Mouse (Mus musculus) MEL (cell line): ENCODE results near the gene Actr3b. TPM values are rescaled to one million over a fixed set of nuclear protein-coding genes. Genes with fewer than 3 reads are reported as not detected.
A peak's percentile ranks its signal among the peaks of the same experiment; 100 is the strongest.

Experiments used
- DNase-seq: peaks from one replicate; pipeline ENCODE4 v3.0.0; 2011; ENCODE audit warnings: low read depth, low spot score
- H3K27ac ChIP-seq: 2 replicates; pipeline ENCODE4 v1.5.1; 2012; ENCODE audit warnings: low read depth, mild to moderate bottlenecking, control low read depth, low read length, moderate library complexity; ENCODE audit not compliant: control insufficient read depth
- H3K27me3 ChIP-seq, 2 experiments: fragments of 150-350 bp in 1 of 2; sonication (generic) in 1 of 2; 2 replicates each; pipeline ENCODE4 v1.6.1; 2012; ENCODE audit warnings: low read length in 2 of 2, mild to moderate bottlenecking in 2 of 2, improper control_type of control experiment in 1 of 2, moderate library complexity in 1 of 2; ENCODE audit not compliant: insufficient read depth in 2 of 2, control insufficient read depth in 1 of 2
- H3K36me3 ChIP-seq, 2 experiments: 2 replicates each; pipeline ENCODE4 v1.6.1; 2012 to 2014; ENCODE audit warnings: low read length in 2 of 2, improper control_type of control experiment in 1 of 2, inconsistent platforms in 1 of 2, mild to moderate bottlenecking in 1 of 2; ENCODE audit not compliant: insufficient read depth in 2 of 2, control insufficient read depth in 1 of 2
- H3K4me1 ChIP-seq, 2 experiments: fragments of 150-350 bp in 1 of 2; sonication (generic) in 1 of 2; 2 replicates each; pipeline ENCODE4 v1.6.1; 2012; ENCODE audit warnings: low read length in 2 of 2, improper control_type of control experiment in 1 of 2, mild to moderate bottlenecking in 1 of 2; ENCODE audit not compliant: insufficient read depth in 2 of 2, control insufficient read depth in 1 of 2
- H3K4me3 ChIP-seq, 2 experiments: fragments of 150-350 bp in 1 of 2; sonication (generic) in 1 of 2; 2 replicates each; pipeline ENCODE4 v1.5.1; 2012; ENCODE audit warnings: low read depth in 2 of 2, low read length in 2 of 2, mild to moderate bottlenecking in 2 of 2, moderate library complexity in 2 of 2, control low read depth in 1 of 2, improper control_type of control experiment in 1 of 2; ENCODE audit not compliant: control insufficient read depth in 1 of 2, insufficient read depth in 1 of 2
- H3K79me2 ChIP-seq: 2 replicates; pipeline ENCODE4 v1.6.1; 2012; ENCODE audit warnings: mild to moderate bottlenecking, low read length, moderate library complexity; ENCODE audit not compliant: control insufficient read depth, poor library complexity, insufficient read depth
- H3K9ac ChIP-seq: 2 replicates; pipeline ENCODE4 v1.6.1; 2012; ENCODE audit warnings: low read depth, mild to moderate bottlenecking, control low read depth, low read length, moderate library complexity; ENCODE audit not compliant: control insufficient read depth, poor library complexity, severe bottlenecking
- H3K9me3 ChIP-seq: fragments of 150-350 bp; sonication (generic); replicated peaks from 2 replicates; pipeline ENCODE4 v1.6.1; 2012; ENCODE audit warnings: mild to moderate bottlenecking, low read length, improper control_type of control experiment, moderate library complexity; ENCODE audit not compliant: insufficient read depth
- BHLHE40 ChIP-seq: IDR thresholded peaks from 2 replicates; pipeline ENCODE4 v1.6.1; 2012; ENCODE audit warnings: low read depth, mild to moderate bottlenecking, inconsistent platforms, low read length, improper control_type of control experiment, borderline replicate concordance
- ELF1 ChIP-seq: IDR thresholded peaks from 2 replicates; pipeline ENCODE4 v1.6.1; 2014; ENCODE audit warnings: low read depth, mild to moderate bottlenecking, inconsistent platforms, low read length, improper control_type of control experiment, moderate library complexity
- EP300 ChIP-seq, 2 experiments: IDR thresholded peaks; 2 replicates each; pipeline ENCODE4 v1.6.1; 2011; ENCODE audit warnings: improper control_type of control experiment in 2 of 2, low read length in 2 of 2, low read depth in 1 of 2, mild to moderate bottlenecking in 1 of 2
- ETS1 ChIP-seq: IDR thresholded peaks from 2 replicates; pipeline ENCODE4 v1.6.1; 2012; ENCODE audit warnings: low read depth, mild to moderate bottlenecking, inconsistent platforms, low read length, improper control_type of control experiment, moderate library complexity
- GABPA ChIP-seq: IDR thresholded peaks from 2 replicates; pipeline ENCODE4 v1.6.1; 2012; ENCODE audit warnings: low read depth, mild to moderate bottlenecking, inconsistent platforms, low read length, improper control_type of control experiment, moderate library complexity
- GATA1 ChIP-seq: IDR thresholded peaks from 2 replicates; pipeline ENCODE4 v1.6.1; 2011; ENCODE audit warnings: low read depth, low read length, improper control_type of control experiment
- JUND ChIP-seq: IDR thresholded peaks from 2 replicates; pipeline ENCODE4 v1.6.1; 2011; ENCODE audit warnings: low read depth, mild to moderate bottlenecking, improper control_type of control experiment, low read length
- MAX ChIP-seq: IDR thresholded peaks from 2 replicates; pipeline ENCODE4 v1.6.1; 2011; ENCODE audit warnings: low read length, improper control_type of control experiment
- MAZ ChIP-seq: IDR thresholded peaks from 2 replicates; pipeline ENCODE4 v1.6.1; 2012; ENCODE audit warnings: low read depth, mild to moderate bottlenecking, inconsistent platforms, low read length, improper control_type of control experiment
- MXI1 ChIP-seq: IDR thresholded peaks from 2 replicates; pipeline ENCODE4 v1.6.1; 2011; ENCODE audit warnings: mild to moderate bottlenecking, low read depth, low read length, improper control_type of control experiment
- MYB ChIP-seq: IDR thresholded peaks from 2 replicates; pipeline ENCODE4 v1.6.1; 2011; ENCODE audit warnings: mild to moderate bottlenecking, low read depth, low read length, improper control_type of control experiment
- POLR2A ChIP-seq, 2 experiments: IDR thresholded peaks; 2 replicates each; pipeline ENCODE4 v1.6.1; 2011 to 2012; ENCODE audit warnings: low read length in 2 of 2, mild to moderate bottlenecking in 2 of 2, control low read depth in 1 of 2, improper control_type of control experiment in 1 of 2, low read depth in 1 of 2, moderate library complexity in 1 of 2; ENCODE audit not compliant: control insufficient read depth in 1 of 2, insufficient read depth in 1 of 2, poor library complexity in 1 of 2
- RAD21 ChIP-seq: IDR thresholded peaks from 2 replicates; pipeline ENCODE4 v1.6.1; 2011; ENCODE audit warnings: mild to moderate bottlenecking, low read depth, low read length, improper control_type of control experiment
- SIN3A ChIP-seq: IDR thresholded peaks from 2 replicates; pipeline ENCODE4 v1.6.1; 2012; ENCODE audit warnings: low read length, improper control_type of control experiment, inconsistent platforms
- TCF12 ChIP-seq: IDR thresholded peaks from 2 replicates; pipeline ENCODE4 v1.6.1; 2014; ENCODE audit warnings: low read depth, mild to moderate bottlenecking, inconsistent platforms, low read length, improper control_type of control experiment, moderate library complexity
- ZNF384 ChIP-seq: IDR thresholded peaks from 2 replicates; pipeline ENCODE4 v1.6.1; 2012; ENCODE audit warnings: low read depth, mild to moderate bottlenecking, inconsistent platforms, low read length, improper control_type of control experiment
- polyA plus RNA-seq, 2 experiments: library from polyadenylated mRNA; stranded (reverse) in 1 of 2; unstranded in 1 of 2; fragments of >175 nt in 1 of 2; fragments of >200 nt in 1 of 2; gene quantifications; 2 replicates each; pipeline versions ENCODE4 v1.2.1 to v1.2.4; 2012; ENCODE audit warnings: low replicate concordance in 2 of 2, low read depth in 1 of 2; ENCODE audit not compliant: insufficient read length in 2 of 2, insufficient read depth in 1 of 2, missing spikeins in 1 of 2
- total RNA-seq: library from RNA; depleted of rRNA; stranded (reverse); fragments of 300-350 nt; gene quantifications from 2 replicates; pipeline ENCODE4 v1.2.3, GENCODE M21; 2012

Gene Actr3b
- total and polyA plus RNA-seq, 3 experiments = 8.7 to 11.1 TPM; not detected in 1

GRCm38 (mm10) chr5:25760410-25760832 lies 624 bp downstream of the Actr3b start:
- H3K9ac ChIP-seq = peak overlapping the region; percentile 74

DNA sequence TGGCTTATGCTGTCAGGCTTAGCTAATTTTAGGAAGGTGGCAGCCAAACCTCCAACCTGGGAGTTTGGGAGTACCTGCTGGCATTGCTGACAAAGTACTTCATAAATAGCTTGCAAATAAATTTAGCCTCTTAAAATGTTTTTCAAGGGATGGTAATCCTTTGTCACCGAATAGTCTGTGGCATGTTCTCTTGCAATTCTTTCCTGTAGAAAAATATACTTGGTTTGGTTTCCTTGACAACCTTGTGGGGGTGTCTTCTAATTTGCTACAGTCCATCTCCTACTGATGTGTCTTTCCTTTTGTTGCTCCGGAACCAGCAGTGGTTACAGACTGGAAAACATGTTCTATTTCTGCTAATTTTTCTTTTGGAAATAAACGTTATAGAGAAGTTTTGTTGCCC lies 1.1 kb downstream of the Actr3b start:
- Histone ChIP-seq H3K27ac (no peak overlapping the region), H3K4me3 (no peak overlapping the region), H3K9me3 (no peaks in the 10 kb centered on the region), H3K4me1 (peaks cover 0 to 4% of the 10 kb centered on the region in 2 experiments; a peak in 2 of 4 replicates), H3K9ac (no peak overlapping the region), H3K27me3 (no peaks in the 10 kb centered on the region), H3K36me3 (peaks cover 0 to 6% of the 10 kb centered on the region in 2 experiments; a peak in 2 of 4 replicates), H3K79me2 (no peaks in the 10 kb centered on the region; the same call in 1 of the 2 replicates)
- no peak for DNase-seq
- no peak for TF ChIP-seq MYB
- TF ChIP-seq GABPA = no peak
- TF ChIP-seq ELF1 = no peak
- no peak for TF ChIP-seq TCF12
- no peak for TF ChIP-seq MAZ
- no peak for TF ChIP-seq ETS1
- TF ChIP-seq EP300 (IDR thresholded peaks at IDR 0.05; ENCODE audit: low read depth in 1 of 2, low read length in 2 of 2) = no peak

More at GRCm38 (mm10) chr5:25760410-25760832, 624 bp downstream of the Actr3b start:
- Histone ChIP-seq H3K27ac (no peak overlapping the region), H3K9me3 (no peaks in the 10 kb centered on the region)
- no peak for TF ChIP-seq JUND
- TF ChIP-seq EP300 (IDR thresholded peaks at IDR 0.05; ENCODE audit: low read depth in 1 of 2, low read length in 2 of 2) = peak; percentile 17 to 21; a peak in 1 of 4 replicates
- TF ChIP-seq BHLHE40 = no peak
- TF ChIP-seq POLR2A (IDR thresholded peaks at IDR 0.05; ENCODE audit: control insufficient read depth in 1 of 2, insufficient read depth in 1 of 2, low read depth in 1 of 2, low read length in 2 of 2, poor library complexity in 1 of 2) = no peak
- TF ChIP-seq GABPA = no peak
- TF ChIP-seq ZNF384 = peak; percentile 97
- 0 out of 2 replicates have a peak, but pooled peaks have one; percentile 8 for TF ChIP-seq MXI1
- peak; percentile 82 for TF ChIP-seq MAX
- no peak; the same call in 1 of the 2 replicates for TF ChIP-seq SIN3A
- TF ChIP-seq GATA1 = peak; percentile 53; the same call in 1 of the 2 replicates
- TF ChIP-seq RAD21 = no peak
- TF ChIP-seq, all 39 proteins: peak for 5
- H3K79me2 ChIP-seq = no peaks in the 10 kb centered on the region; the same call in 1 of the 2 replicates
- H3K36me3 ChIP-seq = peaks cover 0 to 6% of the 10 kb centered on the region in 2 experiments; a peak in 2 of 4 replicates
- H3K4me3 ChIP-seq = peak overlapping the region; percentile 64 to 80; a peak in 3 of 4 replicates
- peaks cover 0 to 4% of the 10 kb centered on the region in 2 experiments; a peak in 2 of 4 replicates for H3K4me1 ChIP-seq
- H3K27me3 ChIP-seq = no peaks in the 10 kb centered on the region
- peak; percentile 70 for DNase-seq
